In genomic region chr13:28544003-28544818, GRCm38 (mm10) we compare ENCODE assay signal across 9 mouse cellular contexts.
DNase-seq lines count a peak whose midpoint lies in the region; ATAC-seq lines count a peak whose summit lies in the region.
"Had no signal": no experiment of that assay in that cellular context is flagged by ENCODE, and none has a peak within 500 bp of the region (broad histone marks: within the 10 kb centered on the region; RNA-seq: fewer than 3 reads in every experiment).

No protein-coding gene starts in this region.

- DNase-seq in ovary, adult 18-20 months (ENCODE audit: low spot score), result peak; percentile 29
- no peak for DNase-seq in ovary, postnatal 14 days (ENCODE audit: low spot score)
- peak; percentile 85 for DNase-seq in embryonic facial prominence, embryonic 11.5 days (ENCODE audit: low spot score)
- peak; percentile 88 for DNase-seq in hindlimb bud, embryonic 11.5 days (ENCODE audit: extremely low spot score, low read depth, low spot score)
- peak; percentile 80 for DNase-seq in midbrain, embryonic 10.5 days (ENCODE audit: low spot score)
- no peak for DNase-seq in layer of hippocampus, adult 11-12 months (ENCODE audit: low spot score)

- ATAC-seq in embryonic facial prominence, embryonic 11.5 days (replicated peaks; ENCODE audit: insufficient number of reproducible peaks, low FRiP score, low TSS enrichment, low read depth), result peak; percentile 79
- ATAC-seq in megakaryocyte, adult 5-6 weeks (ENCODE audit: poor library complexity, severe bottlenecking), result no peak
- ATAC-seq in monocyte, adult 5-6 weeks (replicated peaks; ENCODE audit: insufficient number of reproducible peaks, low FRiP score, low TSS enrichment, poor library complexity, severe bottlenecking), result no peak

- no peaks in the 10 kb centered on the region for H3K9me3 ChIP-seq in embryonic facial prominence, embryonic 11.5 days (replicated peaks; ENCODE audit: control insufficient read depth, low read length)
- H3K9me3 ChIP-seq in midbrain, embryonic 10.5 days (replicated peaks), result no peaks in the 10 kb centered on the region

- no peak overlapping the region; the same call in 1 of the 2 replicates for H3K4me2 ChIP-seq in embryonic facial prominence, embryonic 11.5 days (ENCODE audit: low read depth, low read length)

- peaks cover 11% of the 10 kb centered on the region for H3K4me1 ChIP-seq in embryonic facial prominence, embryonic 11.5 days (ENCODE audit: control insufficient read depth, insufficient read depth, low read length)
- peaks cover 31% of the 10 kb centered on the region for H3K4me1 ChIP-seq in midbrain, embryonic 10.5 days

- peak overlapping the region; percentile 62 for H3K27ac ChIP-seq in embryonic facial prominence, embryonic 11.5 days (replicated peaks; ENCODE audit: low read depth, low read length)
- H3K27ac ChIP-seq in midbrain, embryonic 10.5 days (replicated peaks), result peak overlapping the region; percentile 82

- no peaks in the 10 kb centered on the region for H3K36me3 ChIP-seq in embryonic facial prominence, embryonic 11.5 days (replicated peaks; ENCODE audit: control insufficient read depth, insufficient read depth, low read depth, low read length)
- H3K36me3 ChIP-seq in midbrain, embryonic 10.5 days, result peaks cover 19% of the 10 kb centered on the region

- no peak overlapping the region for H3K4me3 ChIP-seq in embryonic facial prominence, embryonic 11.5 days (ENCODE audit: low read depth, low read length)
- peak overlapping the region; percentile 32 for H3K4me3 ChIP-seq in midbrain, embryonic 10.5 days
- H3K4me3 ChIP-seq: myocyte had no signal

- WGBS in embryonic facial prominence, embryonic 11.5 days, result 13% methylated on average over 15 of the region's 17 CpGs
- 25% methylated on average over 15 of the region's 17 CpGs for WGBS in midbrain, embryonic 10.5 days

- no peak overlapping the region; the same call in 1 of the 2 replicates for H3K9ac ChIP-seq in embryonic facial prominence, embryonic 11.5 days (replicated peaks; ENCODE audit: low read length)

- H3K27me3 ChIP-seq in embryonic facial prominence, embryonic 11.5 days (ENCODE audit: control insufficient read depth, insufficient read depth, low read length), result no peaks in the 10 kb centered on the region
- H3K27me3 ChIP-seq in midbrain, embryonic 10.5 days (ENCODE audit: low read depth, poor library complexity, severe bottlenecking), result no peaks in the 10 kb centered on the region

Comparison
In these comparisons a context has a peak if more than half of its experiments do, and no peak if none do; other contexts are left out.
1. DNase-seq: peak in ovary, adult 18-20 months (single experiment), embryonic facial prominence, embryonic 11.5 days (single experiment), hindlimb bud, embryonic 11.5 days (single experiment) and midbrain, embryonic 10.5 days (single experiment); none in ovary, postnatal 14 days (single experiment) and layer of hippocampus, adult 11-12 months (single experiment).